28 mouse cellular contexts compared by ENCODE assay signal in the genomic region with DNA sequence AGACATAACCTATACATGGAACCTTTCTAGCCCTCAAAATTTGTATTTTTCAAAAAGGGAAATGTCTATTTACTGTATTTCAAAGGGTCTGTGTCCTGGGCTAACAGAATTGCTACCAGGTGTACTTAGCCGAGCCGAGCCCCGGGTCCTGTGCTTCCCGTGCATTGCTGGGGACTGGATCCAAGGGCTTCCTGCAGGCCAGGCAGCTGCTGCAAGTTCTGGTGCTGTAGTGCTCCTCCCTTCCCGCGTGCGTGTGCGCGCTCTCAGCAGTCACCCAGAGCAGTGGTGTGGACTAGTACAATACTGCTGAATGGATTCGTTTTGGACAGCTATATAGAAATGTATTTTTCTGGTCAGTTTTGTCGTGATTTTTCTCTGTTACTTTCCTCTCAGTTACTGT. TPM values are rescaled to one million over a fixed set of nuclear protein-coding genes. Genes with fewer than 3 reads are reported as not detected.
DNase-seq lines count a peak whose midpoint lies in the region; ATAC-seq and TF ChIP-seq lines count a peak whose summit lies in the region.
"Had no signal": no experiment of that assay in that cellular context is flagged by ENCODE, and none has a peak within 500 bp of the region (broad histone marks: within the 10 kb centered on the region; RNA-seq: fewer than 3 reads in every experiment).

No protein-coding gene starts in this region.

- no peak for ATAC-seq in stomach, postnatal 0 days (ENCODE audit: low FRiP score, low TSS enrichment)
- ATAC-seq in monocyte, adult 5-6 weeks (replicated peaks; ENCODE audit: insufficient number of reproducible peaks, low FRiP score, low TSS enrichment, poor library complexity, severe bottlenecking) = no peak
- no peak for ATAC-seq in liver, embryonic 11.5 days (replicated peaks; ENCODE audit: low FRiP score)
- ATAC-seq: forebrain, embryonic 15.5 days; inflammation-experienced regulatory T-cells, adult 6 months; lung, postnatal 0 days; Patski had no signal

- no peak overlapping the region for H3K27ac ChIP-seq in stomach, postnatal 0 days (replicated peaks)
- H3K27ac ChIP-seq in liver, embryonic 11.5 days (ENCODE audit: low read depth, low read length) = no peak overlapping the region
- H3K27ac ChIP-seq: embryonic facial prominence, embryonic 13.5 days; forebrain, embryonic 10.5 days; forebrain, embryonic 15.5 days; heart, adult 2 months; heart, embryonic 13.5 days; hindbrain, embryonic 14.5 days; liver, embryonic 13.5 days; midbrain, embryonic 12.5 days; neural tube, embryonic 13.5 days had no signal

- H3K9ac ChIP-seq in stomach, postnatal 0 days (ENCODE audit: low read length) = no peak overlapping the region
- H3K9ac ChIP-seq in liver, embryonic 11.5 days (ENCODE audit: low read depth, low read length) = no peak overlapping the region
- H3K9ac ChIP-seq: embryonic facial prominence, embryonic 13.5 days; forebrain, embryonic 15.5 days; heart, embryonic 13.5 days; hindbrain, embryonic 14.5 days; liver, embryonic 13.5 days; midbrain, embryonic 12.5 days; neural tube, embryonic 13.5 days had no signal

- no peak for TF ChIP-seq EP300 in stomach, postnatal 0 days (optimal IDR thresholded peaks at IDR 0.05)

- H3K4me1 ChIP-seq in stomach, postnatal 0 days (replicated peaks; ENCODE audit: control insufficient read depth, insufficient read depth) = no peaks in the 10 kb centered on the region
- H3K4me1 ChIP-seq in liver, embryonic 11.5 days (replicated peaks; ENCODE audit: control insufficient read depth, insufficient read depth, low read length) = no peaks in the 10 kb centered on the region
- H3K4me1 ChIP-seq: embryonic facial prominence, embryonic 13.5 days; forebrain, embryonic 10.5 days; forebrain, embryonic 15.5 days; heart, embryonic 13.5 days; liver, embryonic 13.5 days; midbrain, embryonic 12.5 days; neural tube, embryonic 13.5 days had no signal

- TF ChIP-seq CTCF in stomach, postnatal 0 days (IDR thresholded peaks at IDR 0.05; ENCODE audit: low read depth) = no peak

- peaks cover 3% of the 10 kb centered on the region for H3K36me3 ChIP-seq in stomach, postnatal 0 days (ENCODE audit: control insufficient read depth, insufficient read depth, low read length)
- peaks cover 10% of the 10 kb centered on the region; the same call in 1 of the 2 replicates for H3K36me3 ChIP-seq in liver, embryonic 11.5 days (ENCODE audit: control insufficient read depth, insufficient read depth, low read length)

- no peak overlapping the region for H3K4me2 ChIP-seq in stomach, postnatal 0 days (replicated peaks; ENCODE audit: low read depth)
- no peak overlapping the region for H3K4me2 ChIP-seq in liver, embryonic 11.5 days
- H3K4me2 ChIP-seq: embryonic facial prominence, embryonic 13.5 days; forebrain, embryonic 15.5 days; heart, embryonic 13.5 days; hindbrain, embryonic 14.5 days; liver, embryonic 13.5 days; midbrain, embryonic 12.5 days; neural tube, embryonic 13.5 days had no signal

- 92% methylated on average over 11 of the region's 11 CpGs for WGBS in stomach, postnatal 0 days
- 91% methylated on average over 11 of the region's 11 CpGs for WGBS in liver, embryonic 11.5 days

- peak; percentile 5 for DNase-seq in 3134 (ENCODE audit: extremely low read depth, insufficient read length, low spot score)
- peak; percentile 27 for DNase-seq in R1 (ENCODE audit: low read depth, low spot score)
- peak; percentile 47 to 59 for DNase-seq in cerebellum, adult 18-20 months
- peak; percentile 19 to 21 for DNase-seq in cerebellum, postnatal 10 days
- no peak for DNase-seq in Muller cell, postnatal 12 days (ENCODE audit: inconsistent ontology term)
- no peak for DNase-seq in stomach, postnatal 0 days (ENCODE audit: low spot score)
- no peak for DNase-seq in liver, embryonic 11.5 days (ENCODE audit: low spot score)
- DNase-seq: adrenal gland, adult 2 months; B cell, adult 2 months; heart, adult 2 months; heart, postnatal 10 days; kidney, adult 9 months; kidney, postnatal 14 days; liver, embryonic 13.5 days; lung, adult 18-20 months; lung, postnatal 4 days had no signal

- no peaks in the 10 kb centered on the region for H3K9me3 ChIP-seq in stomach, postnatal 0 days (ENCODE audit: control insufficient read depth, low read length)
- H3K9me3 ChIP-seq in liver, embryonic 11.5 days (ENCODE audit: control insufficient read depth, low read length) = no peaks in the 10 kb centered on the region
- H3K9me3 ChIP-seq: embryonic facial prominence, embryonic 13.5 days; forebrain, embryonic 10.5 days; forebrain, embryonic 15.5 days; heart, embryonic 13.5 days; liver, embryonic 13.5 days; megakaryocyte, embryonic 14.5 days; midbrain, embryonic 12.5 days; neural tube, embryonic 13.5 days had no signal

- no peak overlapping the region for H3K4me3 ChIP-seq in stomach, postnatal 0 days (ENCODE audit: low read depth, low read length)
- H3K4me3 ChIP-seq in liver, embryonic 11.5 days (ENCODE audit: low read depth, low read length) = no peak overlapping the region
- H3K4me3 ChIP-seq: embryonic facial prominence, embryonic 13.5 days; forebrain, embryonic 10.5 days; forebrain, embryonic 15.5 days; heart, adult 2 months; heart, embryonic 13.5 days; liver, embryonic 13.5 days; megakaryocyte, embryonic 14.5 days; midbrain, embryonic 12.5 days; neural tube, embryonic 13.5 days had no signal

- H3K27me3 ChIP-seq in stomach, postnatal 0 days (ENCODE audit: control insufficient read depth, insufficient read depth, low read length) = no peaks in the 10 kb centered on the region
- H3K27me3 ChIP-seq in liver, embryonic 11.5 days (replicated peaks; ENCODE audit: control insufficient read depth, insufficient read depth, low read length) = no peaks in the 10 kb centered on the region
- H3K27me3 ChIP-seq: embryonic facial prominence, embryonic 13.5 days; forebrain, embryonic 15.5 days; heart, embryonic 13.5 days; liver, embryonic 13.5 days; megakaryocyte, embryonic 14.5 days; midbrain, embryonic 12.5 days; neural tube, embryonic 13.5 days; Patski had no signal

RNA-seq across cellular contexts. Expression of gene Birc6, which starts 31.8 kb away (rescaled TPM):
- 51.8 and 56.4 TPM in 2 replicates for polyA plus RNA-seq in stomach, postnatal 0 days (2015; fragmentation: Nextera tagmentation; extraction: Ambion mirVana)
- 218 to 376 TPM (median 222 TPM) in 3 replicates for total RNA-seq in monocyte, adult 5-6 weeks (2017)
- 67.4 and 72.8 TPM in 2 replicates for polyA plus RNA-seq in liver, embryonic 11.5 days (2014; fragmentation: Nextera tagmentation; extraction: Ambion mirVana)

Comparison
In these comparisons a context has a peak if more than half of its experiments do, and no peak if none do; other contexts are left out.
1. DNase-seq: peak in 3134 (single experiment), R1 (single experiment), cerebellum, adult 18-20 months (2 of 2) and cerebellum, postnatal 10 days (2 of 2); none in Muller cell, postnatal 12 days (single experiment), stomach, postnatal 0 days (single experiment) and liver, embryonic 11.5 days (single experiment).